Mouse (Mus musculus) hindbrain, embryonic 13.5 days (tissue): ENCODE data around the gene Gpx7. TPM values are rescaled to one million over a fixed set of nuclear protein-coding genes. Genes with fewer than 3 reads are reported as not detected.

ENCODE experiments used
- ATAC-seq: fragments of 200-750 bp; cut with Nextera tagmentation; 2 replicates; pipeline ENCODE4 v1.8.0; 2017; ENCODE audit warnings: moderate TSS enrichment; ENCODE audit not compliant: low FRiP score
- H3K27ac ChIP-seq: fragments of 300-500 bp; sonication (generic); 2 replicates; pipeline ENCODE4 v1.5.1; 2015; ENCODE audit warnings: inconsistent platforms, mild to moderate bottlenecking, moderate library complexity
- H3K27me3 ChIP-seq: fragments of 300-500 bp; sonication (generic); 2 replicates; pipeline ENCODE4 v1.6.1; 2015; ENCODE audit warnings: mild to moderate bottlenecking, inconsistent platforms
- H3K36me3 ChIP-seq: fragments of 300-500 bp; sonication (generic); 2 replicates; pipeline ENCODE4 v1.6.1; 2015; ENCODE audit warnings: mild to moderate bottlenecking, inconsistent platforms
- H3K4me1 ChIP-seq: fragments of 300-500 bp; sonication (generic); replicated peaks from 2 replicates; pipeline ENCODE4 v1.6.1; 2015; ENCODE audit warnings: inconsistent platforms
- H3K4me2 ChIP-seq: fragments of 300-500 bp; sonication (generic); 2 replicates; pipeline ENCODE4 v1.6.1; 2015; ENCODE audit warnings: inconsistent platforms, mild to moderate bottlenecking, moderate library complexity
- H3K4me3 ChIP-seq: fragments of 300-500 bp; sonication (generic); 2 replicates; pipeline ENCODE4 v1.5.1; 2015; ENCODE audit warnings: mild to moderate bottlenecking, inconsistent platforms
- H3K9ac ChIP-seq: fragments of 300-500 bp; sonication (generic); 2 replicates; pipeline ENCODE4 v1.6.1; 2015; ENCODE audit warnings: mild to moderate bottlenecking, inconsistent platforms
- H3K9me3 ChIP-seq: fragments of 300-500 bp; sonication (generic); 2 replicates; pipeline ENCODE4 v1.6.1; 2016; ENCODE audit warnings: inconsistent platforms
- WGBS: fragments of 180-500 bp; shearing (Covaris S2); methylation state at CpG from one replicate; pipeline ENCODE4 v1.1.7; 2015; 5-methylcytosine and 5-hydroxymethylcytosine counted together
- polyA plus RNA-seq: library from polyadenylated mRNA; unstranded; fragments of >200 nt; fragmentation: Nextera tagmentation; extraction: Ambion mirVana; gene quantifications from 2 replicates; pipeline ENCODE4 v1.2.1, GENCODE M21; 2015

The Gpx7 gene
- polyA plus RNA-seq: 34.1 and 35.8 TPM in 2 replicates

GRCm38 (mm10) chr4:108406861-108407401 is at the start of gene Gpx7:
Gpx7 (minus strand) TSS chr4:108406961.
- peak within 1 kb of the TSS; percentile 62; the same call in 1 of the 2 replicates for H3K27ac ChIP-seq
- H3K4me3 ChIP-seq: peak within 1 kb of the TSS; percentile 48
- 11% methylated on average over 15 of the region's 15 CpGs for WGBS
- no peaks in the 10 kb centered on the region for H3K9me3 ChIP-seq
- no peaks in the 10 kb centered on the region for H3K27me3 ChIP-seq
- H3K9ac ChIP-seq: peak within 1 kb of the TSS; percentile 81
- peak; percentile 48 for ATAC-seq
- peaks cover 16% of the 10 kb centered on the region for H3K4me1 ChIP-seq
- H3K36me3 ChIP-seq: no peaks in the 10 kb centered on the region
- H3K4me2 ChIP-seq: peak within 1 kb of the TSS; percentile 79

- Histone ChIP-seq H3K4me1 (peaks cover 13% of the 10 kb centered on the region), H3K4me2 (no peak overlapping the region), H3K27ac (no peak overlapping the region), H3K27me3 (no peaks in the 10 kb centered on the region), H3K4me3 (no peak overlapping the region), H3K9me3 (no peaks in the 10 kb centered on the region), H3K9ac (no peak overlapping the region), H3K36me3 (no peaks in the 10 kb centered on the region)
- ATAC-seq: no peak
- WGBS: 89% methylated on average over 2 of the region's 2 CpGs
These were observed 49.3 kb upstream of the Gpx7 start for GRCm38 (mm10) chr4:108456028-108456427.

- H3K4me1 ChIP-seq: no peaks in the 10 kb centered on the region
- no peak overlapping the region for H3K27ac ChIP-seq
- no peak for ATAC-seq
- H3K4me3 ChIP-seq: no peak overlapping the region
- H3K27me3 ChIP-seq: no peaks in the 10 kb centered on the region
- no peaks in the 10 kb centered on the region for H3K36me3 ChIP-seq
- H3K9ac ChIP-seq: no peak overlapping the region
- H3K4me2 ChIP-seq: no peak overlapping the region
- 71% methylated on average over 7 of the region's 7 CpGs for WGBS
- H3K9me3 ChIP-seq: no peaks in the 10 kb centered on the region
These were observed 41.3 kb upstream of the Gpx7 start for GRCm38 (mm10) chr4:108448091-108448490.

- H3K27me3 ChIP-seq: no peaks in the 10 kb centered on the region
- 75% methylated on average over 6 of the region's 6 CpGs for WGBS
- H3K9ac ChIP-seq: no peak overlapping the region
- no peaks in the 10 kb centered on the region for H3K9me3 ChIP-seq
- H3K27ac ChIP-seq: no peak overlapping the region
- no peaks in the 10 kb centered on the region for H3K36me3 ChIP-seq
- H3K4me2 ChIP-seq: no peak overlapping the region
- H3K4me3 ChIP-seq: no peak overlapping the region
- peaks cover 4% of the 10 kb centered on the region for H3K4me1 ChIP-seq
- ATAC-seq: no peak
These were observed 31.5 kb upstream of the Gpx7 start for GRCm38 (mm10) chr4:108438082-108438840.

DNA sequence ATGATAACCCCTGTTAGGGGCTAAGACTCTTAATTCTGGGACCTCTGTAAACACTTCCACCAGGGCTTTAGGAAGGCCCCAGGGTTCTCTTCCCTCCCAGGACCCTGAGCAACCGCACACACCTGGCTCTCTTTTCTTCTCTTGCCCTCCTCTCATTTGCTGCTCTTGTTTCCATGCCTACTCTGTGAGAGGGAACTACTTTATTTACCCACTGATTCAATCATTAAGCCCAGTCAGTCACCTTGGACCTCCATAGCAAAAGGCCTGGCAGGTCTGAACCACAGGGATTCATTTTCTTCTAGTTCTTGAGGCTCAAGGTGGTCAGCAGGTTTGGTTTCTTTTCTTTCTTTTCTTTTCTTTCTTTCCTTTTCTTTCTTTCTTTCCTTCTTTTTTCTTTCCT is 29.5 kb upstream of the Gpx7 start:
- Histone ChIP-seq H3K4me3 (no peak overlapping the region), H3K4me2 (no peak overlapping the region), H3K9ac (no peak overlapping the region), H3K4me1 (peaks cover 15% of the 10 kb centered on the region), H3K36me3 (no peaks in the 10 kb centered on the region), H3K27ac (no peak overlapping the region), H3K9me3 (no peaks in the 10 kb centered on the region), H3K27me3 (no peaks in the 10 kb centered on the region)
- 82% methylated on average over 1 of the region's 1 CpGs for WGBS
- ATAC-seq: no peak

GRCm38 (mm10) chr4:108435646-108436045 is 28.9 kb upstream of the Gpx7 start:
- Histone ChIP-seq H3K9ac (no peak overlapping the region), H3K4me3 (no peak overlapping the region), H3K4me2 (no peak overlapping the region), H3K9me3 (no peaks in the 10 kb centered on the region), H3K27ac (no peak overlapping the region), H3K4me1 (peaks cover 21% of the 10 kb centered on the region), H3K36me3 (no peaks in the 10 kb centered on the region), H3K27me3 (no peaks in the 10 kb centered on the region)
- 78% methylated on average over 3 of the region's 3 CpGs for WGBS
- ATAC-seq: no peak

DNA sequence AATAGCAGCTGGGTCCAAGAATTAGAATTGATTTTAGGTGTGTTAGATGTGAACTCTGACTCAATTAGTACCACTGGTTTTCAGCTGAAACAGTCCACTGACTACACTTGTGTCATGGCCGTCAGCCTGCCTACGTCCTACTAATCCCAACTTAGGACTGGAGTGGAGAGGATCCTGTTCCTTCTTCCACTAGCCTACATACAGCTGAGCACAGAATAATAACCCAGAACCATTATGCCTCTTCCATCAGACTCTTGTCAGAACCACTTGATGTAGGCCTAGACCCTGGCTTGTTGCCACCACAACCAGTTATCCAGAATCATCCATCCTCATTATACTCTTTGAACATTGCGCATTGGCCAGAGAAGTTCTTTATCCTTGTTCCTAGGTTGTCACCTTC is 28.0 kb upstream of the Gpx7 start:
- ATAC-seq: no peak

GRCm38 (mm10) chr4:108434221-108434620 is 27.5 kb upstream of the Gpx7 start:
- no peak overlapping the region for H3K4me2 ChIP-seq
- no peak overlapping the region for H3K4me3 ChIP-seq
- H3K36me3 ChIP-seq: no peaks in the 10 kb centered on the region
- H3K27me3 ChIP-seq: no peaks in the 10 kb centered on the region
- peaks cover 23% of the 10 kb centered on the region for H3K4me1 ChIP-seq
- ATAC-seq: no peak
- WGBS: 87% methylated on average over 4 of the region's 4 CpGs
- no peak overlapping the region for H3K27ac ChIP-seq
- no peak overlapping the region for H3K9ac ChIP-seq
- no peaks in the 10 kb centered on the region for H3K9me3 ChIP-seq

More for the DNA sequence above, 28.0 kb upstream of the Gpx7 start:
- Histone ChIP-seq H3K4me1 (peaks cover 23% of the 10 kb centered on the region), H3K27me3 (no peaks in the 10 kb centered on the region), H3K36me3 (no peaks in the 10 kb centered on the region), H3K9ac (no peak overlapping the region), H3K4me2 (no peak overlapping the region), H3K27ac (no peak overlapping the region), H3K9me3 (no peaks in the 10 kb centered on the region), H3K4me3 (no peak overlapping the region)
- WGBS: 92% methylated on average over 3 of the region's 3 CpGs

GRCm38 (mm10) chr4:108433341-108433740 is 26.6 kb upstream of the Gpx7 start:
- H3K9ac ChIP-seq: no peak overlapping the region
- H3K9me3 ChIP-seq: no peaks in the 10 kb centered on the region
- no peaks in the 10 kb centered on the region for H3K36me3 ChIP-seq
- 35% methylated on average over 6 of the region's 6 CpGs for WGBS
- no peaks in the 10 kb centered on the region for H3K27me3 ChIP-seq
- H3K4me2 ChIP-seq: no peak overlapping the region
- peaks cover 23% of the 10 kb centered on the region for H3K4me1 ChIP-seq
- H3K27ac ChIP-seq: no peak overlapping the region
- no peak for ATAC-seq
- H3K4me3 ChIP-seq: no peak overlapping the region

- no peak overlapping the region for H3K4me3 ChIP-seq
- 30% methylated on average over 2 of the region's 2 CpGs for WGBS
- H3K9me3 ChIP-seq: no peaks in the 10 kb centered on the region
- ATAC-seq: no peak
- H3K27ac ChIP-seq: peak overlapping the region; percentile 74
- no peaks in the 10 kb centered on the region for H3K36me3 ChIP-seq
- peaks cover 23% of the 10 kb centered on the region for H3K4me1 ChIP-seq
- no peak overlapping the region for H3K9ac ChIP-seq
- no peaks in the 10 kb centered on the region for H3K27me3 ChIP-seq
- no peak overlapping the region for H3K4me2 ChIP-seq
These were observed 24.8 kb upstream of the Gpx7 start for GRCm38 (mm10) chr4:108431561-108431936.

GRCm38 (mm10) chr4:108430656-108431560 is 24.1 kb upstream of the Gpx7 start:
- peaks cover 23% of the 10 kb centered on the region for H3K4me1 ChIP-seq
- peak overlapping the region; percentile 74 for H3K27ac ChIP-seq
- no peaks in the 10 kb centered on the region for H3K27me3 ChIP-seq
- H3K36me3 ChIP-seq: no peaks in the 10 kb centered on the region
- 33% methylated on average over 4 of the region's 4 CpGs for WGBS
- H3K9me3 ChIP-seq: no peaks in the 10 kb centered on the region
- peak; percentile 83 for ATAC-seq
- no peak overlapping the region for H3K4me3 ChIP-seq
- no peak overlapping the region for H3K4me2 ChIP-seq
- 0 out of 2 replicates have a peak overlapping the region, but pooled peaks have one; percentile 10 for H3K9ac ChIP-seq

- H3K4me2 ChIP-seq: no peak overlapping the region
- peaks cover 20% of the 10 kb centered on the region for H3K4me1 ChIP-seq
- no peak overlapping the region for H3K27ac ChIP-seq
- no peak overlapping the region for H3K4me3 ChIP-seq
- no peak overlapping the region for H3K9ac ChIP-seq
- 90% methylated on average over 6 of the region's 6 CpGs for WGBS
- H3K27me3 ChIP-seq: no peaks in the 10 kb centered on the region
- no peaks in the 10 kb centered on the region for H3K9me3 ChIP-seq
- ATAC-seq: no peak
- no peaks in the 10 kb centered on the region for H3K36me3 ChIP-seq
These were observed 21.6 kb upstream of the Gpx7 start for GRCm38 (mm10) chr4:108428341-108428721.
